10 mouse cellular contexts compared by ENCODE assay signal in the genomic region with DNA sequence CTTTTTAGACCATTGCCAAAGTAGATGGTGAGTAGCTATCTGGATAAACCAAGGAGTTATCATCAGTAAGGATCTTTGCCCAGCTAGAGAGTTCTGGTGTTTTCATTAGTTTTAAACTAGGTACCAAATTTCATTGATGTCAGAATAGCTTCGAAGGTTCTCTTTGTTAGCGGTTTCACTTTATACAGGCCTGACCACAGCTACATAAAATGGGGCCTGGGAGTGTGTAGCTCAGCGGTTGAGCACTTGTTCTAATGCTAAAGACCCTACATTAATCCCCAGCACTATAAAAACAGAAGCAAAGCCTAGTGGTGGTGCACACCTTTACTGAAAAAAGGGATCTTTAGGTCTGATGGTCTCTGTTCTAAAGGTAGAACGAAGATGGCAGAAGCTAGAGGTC. TPM values are rescaled to one million over a fixed set of nuclear protein-coding genes. Genes with fewer than 3 reads are reported as not detected.
DNase-seq lines count a peak whose midpoint lies in the region; ATAC-seq and TF ChIP-seq lines count a peak whose summit lies in the region.
"Had no signal": no experiment of that assay in that cellular context is flagged by ENCODE, and none has a peak within 500 bp of the region (broad histone marks: within the 10 kb centered on the region; RNA-seq: fewer than 3 reads in every experiment).

No protein-coding gene starts in this region.

- no peak overlapping the region for H3ac ChIP-seq in myocyte (ENCODE audit: control insufficient read depth, insufficient read length)

- H3K4me2 ChIP-seq in kidney, embryonic 16.5 days (replicated peaks; ENCODE audit: low read depth, low read length) = peak overlapping the region; percentile 64
- H3K4me2 ChIP-seq in forebrain, embryonic 12.5 days = peak overlapping the region; percentile 62
- H3K4me2 ChIP-seq in myocyte (ENCODE audit: low read depth) = peak overlapping the region; percentile 100

- H3K9me3 ChIP-seq in kidney, embryonic 16.5 days (ENCODE audit: low read length) = no peaks in the 10 kb centered on the region
- no peaks in the 10 kb centered on the region for H3K9me3 ChIP-seq in forebrain, embryonic 12.5 days
- no peaks in the 10 kb centered on the region for H3K9me3 ChIP-seq in limb, embryonic 10.5 days (replicated peaks)

- TF ChIP-seq POLR2A in myocyte (IDR thresholded peaks at IDR 0.05; ENCODE audit: insufficient read length, low read depth) = no peak

- no peak overlapping the region for H3K9ac ChIP-seq in kidney, embryonic 16.5 days (replicated peaks; ENCODE audit: low read length)
- H3K9ac ChIP-seq in forebrain, embryonic 12.5 days = no peak overlapping the region

- no peaks in the 10 kb centered on the region for H3K27me3 ChIP-seq in kidney, embryonic 16.5 days (ENCODE audit: insufficient read depth, low read length)
- H3K27me3 ChIP-seq in forebrain, embryonic 12.5 days = no peaks in the 10 kb centered on the region
- no peaks in the 10 kb centered on the region for H3K27me3 ChIP-seq in limb, embryonic 10.5 days (ENCODE audit: low read depth, poor library complexity, severe bottlenecking)
- H3K27me3 ChIP-seq in myocyte (ENCODE audit: control insufficient read depth, insufficient read depth, insufficient read length) = no peaks in the 10 kb centered on the region

- peaks cover 15% of the 10 kb centered on the region for H3K36me3 ChIP-seq in kidney, embryonic 16.5 days (ENCODE audit: insufficient read depth, low read length)
- peaks cover 15% of the 10 kb centered on the region for H3K36me3 ChIP-seq in forebrain, embryonic 12.5 days (replicated peaks)
- peaks cover 20% of the 10 kb centered on the region for H3K36me3 ChIP-seq in limb, embryonic 10.5 days
- H3K36me3 ChIP-seq in myocyte (ENCODE audit: control insufficient read depth, insufficient read depth) = peaks cover 2% of the 10 kb centered on the region

- H3K27ac ChIP-seq in kidney, embryonic 16.5 days (ENCODE audit: low read length) = no peak overlapping the region
- H3K27ac ChIP-seq in forebrain, embryonic 12.5 days = no peak overlapping the region
- peak overlapping the region; percentile 93 for H3K27ac ChIP-seq in limb, embryonic 10.5 days

- peaks cover 40% of the 10 kb centered on the region for H3K79me2 ChIP-seq in myocyte (ENCODE audit: control insufficient read depth, insufficient read depth)

- WGBS in kidney, embryonic 16.5 days = 72% methylated on average over 4 of the region's 4 CpGs
- 61% methylated on average over 4 of the region's 4 CpGs for WGBS in forebrain, embryonic 12.5 days
- WGBS in limb, embryonic 10.5 days = 72% methylated on average over 4 of the region's 4 CpGs

- ATAC-seq in kidney, embryonic 16.5 days (ENCODE audit: low FRiP score, low TSS enrichment) = no peak
- ATAC-seq in forebrain, embryonic 12.5 days (ENCODE audit: low FRiP score) = no peak
- no peak for ATAC-seq in cerebellum, adult (ENCODE audit: insufficient number of reproducible peaks, low FRiP score, low TSS enrichment)

- H3K4me1 ChIP-seq in kidney, embryonic 16.5 days (ENCODE audit: insufficient read depth, low read length) = peaks cover 16% of the 10 kb centered on the region
- H3K4me1 ChIP-seq in forebrain, embryonic 12.5 days = peaks cover 13% of the 10 kb centered on the region
- peaks cover 10% of the 10 kb centered on the region for H3K4me1 ChIP-seq in limb, embryonic 10.5 days

- H3K4me3 ChIP-seq in kidney, embryonic 16.5 days (ENCODE audit: low read length) = no peak overlapping the region
- peak overlapping the region; percentile 97; the same call in 1 of the 2 replicates for H3K4me3 ChIP-seq in forebrain, embryonic 12.5 days (replicated peaks)
- peak overlapping the region; percentile 85; the same call in 1 of the 2 replicates for H3K4me3 ChIP-seq in limb, embryonic 10.5 days
- H3K4me3 ChIP-seq in myocyte = peak overlapping the region; percentile 98

- no peak for DNase-seq in kidney, adult 9 months
- no peak for DNase-seq in limb, embryonic 10.5 days (ENCODE audit: low spot score)
- no peak for DNase-seq in urinary bladder, adult 2 months (ENCODE audit: low spot score)
- DNase-seq in urinary bladder, adult 18-20 months (ENCODE audit: low spot score in 2 of 2) = no peak
- DNase-seq: gastrocnemius, postnatal 14 days; lung, adult 18-20 months had no signal

TF ChIP-seq in myocyte, 11 proteins besides CTCF, POLR2A, EP300 and RAD21:
- TF ChIP-seq POLR2AphosphoS2 (IDR thresholded peaks at IDR 0.05; ENCODE audit: insufficient read length, low read depth) (no peak), E2F4 (IDR thresholded peaks at IDR 0.05; ENCODE audit: insufficient read depth) (no peak), MYOD1 (IDR thresholded peaks at IDR 0.05; ENCODE audit: control insufficient read depth in 1 of 3, insufficient read length in 2 of 3, low read depth in 2 of 3) (no peak), TCF3 (IDR thresholded peaks at IDR 0.05; ENCODE audit: insufficient read length, low read depth) (no peak), MYOG (IDR thresholded peaks at IDR 0.05; ENCODE audit: control insufficient read depth in 1 of 3, insufficient read depth in 1 of 3, insufficient read length in 2 of 3, low read depth in 2 of 3) (no peak), SRF (IDR thresholded peaks at IDR 0.05; ENCODE audit: control insufficient read depth, insufficient read length, low read depth) (no peak), CEBPB (IDR thresholded peaks at IDR 0.05; ENCODE audit: insufficient read depth, poor library complexity, severe bottlenecking) (no peak), MAX (IDR thresholded peaks at IDR 0.05; ENCODE audit: low read depth) (no peak), REST (IDR thresholded peaks at IDR 0.05; ENCODE audit: insufficient read depth, insufficient read length) (no peak), USF1 (IDR thresholded peaks at IDR 0.05; ENCODE audit: low read depth) (no peak), TCF12 (IDR thresholded peaks at IDR 0.05; ENCODE audit: insufficient read depth, poor library complexity, severe bottlenecking) (no peak)
TF ChIP-seq in myocyte: peak in this region for 0.

RNA-seq across cellular contexts. Expression of gene Metap2, which starts 6.3 kb away (rescaled TPM):
- 171 and 189 TPM in 2 replicates for polyA plus RNA-seq in kidney, embryonic 16.5 days (2015; fragmentation: Nextera tagmentation; extraction: Ambion mirVana)
- 200 and 213 TPM in 2 replicates for polyA plus RNA-seq in forebrain, embryonic 12.5 days (2016; fragmentation: Nextera tagmentation; extraction: Ambion mirVana)
- polyA plus RNA-seq in limb, embryonic 10.5 days (2016; fragmentation: Nextera tagmentation; extraction: Ambion mirVana) = 221 and 241 TPM in 2 replicates
- 171 TPM for polyA plus RNA-seq in myocyte (2012; fragmentation: generic; extraction: Trizol)
- 95.5 and 124 TPM in 2 replicates for polyA plus RNA-seq in urinary bladder, adult 2 months (2012; rRNA removed)

RNA-seq across cellular contexts. Expression of gene Usp44, which starts 59.2 kb away (rescaled TPM):
- 0.89 and 1.1 TPM in 2 replicates for polyA plus RNA-seq in kidney, embryonic 16.5 days (2015; fragmentation: Nextera tagmentation; extraction: Ambion mirVana)
- 7.7 and 9.5 TPM in 2 replicates for polyA plus RNA-seq in forebrain, embryonic 12.5 days (2016; fragmentation: Nextera tagmentation; extraction: Ambion mirVana)
- polyA plus RNA-seq in limb, embryonic 10.5 days (2016; fragmentation: Nextera tagmentation; extraction: Ambion mirVana) = 1.0 and 1.1 TPM in 2 replicates
- polyA plus RNA-seq in myocyte (2012; fragmentation: generic; extraction: Trizol) = 0.17 TPM
- polyA plus RNA-seq in urinary bladder, adult 2 months (2012; rRNA removed) = not detected in 2 replicates
